Mouse (Mus musculus) cortical plate, adult 2 months (tissue): ENCODE measurements at regions not wholly inside any gene's neighbourhood (a gene's known extent, or its start where the extent isn't known, plus 50 kb on each side); places are given as distances from the start of the nearest gene placed in this dataset.

Experiments used
- CTCF ChIP-seq: fragments of 200-500 bp; IDR thresholded peaks from 2 replicates; pipeline ENCODE4 v1.5.1; 2011; ENCODE audit warnings: mild to moderate bottlenecking, control low read depth, low read length; ENCODE audit not compliant: insufficient read depth; ENCODE audit errors: extremely low read depth
- POLR2A ChIP-seq: fragments of 200-500 bp; IDR thresholded peaks from 2 replicates; pipeline ENCODE4 v1.6.1; 2011; ENCODE audit warnings: mild to moderate bottlenecking, low read length, control low read depth; ENCODE audit not compliant: insufficient read depth; ENCODE audit errors: extremely low read depth

GRCm38 (mm10) chr9:93131620-93132200 is 589.7 kb downstream of the Plod2 start:
- TF ChIP-seq CTCF: no peak
- no peak for TF ChIP-seq POLR2A
